Mouse (Mus musculus) heart, embryonic 12.5 days (tissue): ENCODE data around the gene Cyp4f40. TPM values are rescaled to one million over a fixed set of nuclear protein-coding genes. Genes with fewer than 3 reads are reported as not detected.
"Not testable (repeated sequence)": the region's sequence is repeated elsewhere in the genome, so short reads cannot be mapped to it uniquely, and the experiment has no call there.

Source experiments
- ATAC-seq: fragments of 200-750 bp; cut with Nextera tagmentation; 2 replicates; pipeline ENCODE4 v1.8.0; 2017; ENCODE audit warnings: moderate TSS enrichment, moderate library complexity; ENCODE audit not compliant: insufficient number of reproducible peaks, low FRiP score
- H3K27ac ChIP-seq: fragments of 300-500 bp; sonication (generic); 2 replicates; pipeline ENCODE4 v1.5.1; 2016; ENCODE audit warnings: mild to moderate bottlenecking, moderate library complexity; ENCODE audit not compliant: poor library complexity, severe bottlenecking
- H3K27me3 ChIP-seq: fragments of 300-500 bp; sonication (generic); replicated peaks from 2 replicates; pipeline ENCODE4 v1.6.1; 2016; ENCODE audit warnings: mild to moderate bottlenecking, moderate library complexity
- H3K36me3 ChIP-seq: fragments of 300-500 bp; sonication (generic); 2 replicates; pipeline ENCODE4 v1.6.1; 2016; ENCODE audit warnings: mild to moderate bottlenecking, moderate library complexity
- H3K4me1 ChIP-seq: fragments of 300-500 bp; sonication (generic); replicated peaks from 2 replicates; pipeline ENCODE4 v1.6.1; 2016; ENCODE audit warnings: mild to moderate bottlenecking
- H3K4me2 ChIP-seq: fragments of 300-500 bp; sonication (generic); 2 replicates; pipeline ENCODE4 v1.6.1; 2016; ENCODE audit warnings: mild to moderate bottlenecking, moderate library complexity
- H3K4me3 ChIP-seq: fragments of 300-500 bp; sonication (generic); 2 replicates; pipeline ENCODE4 v1.5.1; 2016; ENCODE audit warnings: mild to moderate bottlenecking
- H3K9ac ChIP-seq: fragments of 300-500 bp; sonication (generic); 2 replicates; pipeline ENCODE4 v1.6.1; 2016; ENCODE audit warnings: mild to moderate bottlenecking, moderate library complexity
- H3K9me3 ChIP-seq: fragments of 300-500 bp; sonication (generic); replicated peaks from 2 replicates; pipeline ENCODE4 v1.6.1; 2016; ENCODE audit warnings: mild to moderate bottlenecking, moderate library complexity
- WGBS: fragments of 180-500 bp; shearing (Covaris S2); methylation state at CpG from one replicate; pipeline ENCODE4 v1.1.7; 2016; 5-methylcytosine and 5-hydroxymethylcytosine counted together
- polyA plus RNA-seq: library from polyadenylated mRNA; unstranded; fragments of >200 nt; fragmentation: Nextera tagmentation; extraction: Ambion mirVana; gene quantifications from 2 replicates; pipeline ENCODE4 v1.2.1, GENCODE M21; 2016

Cyp4f40 gene
- polyA plus RNA-seq, 1 experiment from 2014 or later, result not detected

DNA sequence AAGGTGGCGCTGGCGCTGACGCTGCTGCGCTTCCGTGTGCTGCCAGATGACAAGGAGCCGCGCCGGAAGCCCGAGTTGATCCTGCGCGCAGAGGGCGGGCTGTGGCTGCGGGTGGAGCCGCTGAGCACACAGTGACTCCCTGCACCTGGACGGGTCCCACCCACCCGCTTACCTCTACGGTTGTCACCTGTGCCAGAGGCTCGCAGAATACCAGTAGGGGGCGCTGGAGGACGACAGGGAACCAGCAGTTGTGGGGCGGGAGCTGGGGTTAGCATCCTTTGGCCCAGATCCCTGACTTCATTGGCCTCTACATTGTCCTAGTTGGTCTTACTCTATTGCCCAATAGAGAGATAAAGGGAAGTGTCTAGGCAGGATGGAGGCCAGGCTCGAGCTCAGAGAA is 44.1 kb downstream of the Cyp4f40 start:
- Histone ChIP-seq H3K27me3 (no peaks in the 10 kb centered on the region), H3K9me3 (peaks cover 13% of the 10 kb centered on the region; the same call in 1 of the 2 replicates), H3K4me3 (0 out of 2 replicates have a peak overlapping the region, but pooled peaks have one; percentile 0), H3K27ac (no peak overlapping the region), H3K4me1 (no peaks in the 10 kb centered on the region), H3K36me3 (no peaks in the 10 kb centered on the region), H3K9ac (no peak overlapping the region), H3K4me2 (peak overlapping the region; percentile 17)
- 37% methylated on average over 22 of the region's 22 CpGs for whole genome bisulfite sequencing
- no peak for ATAC-seq

DNA sequence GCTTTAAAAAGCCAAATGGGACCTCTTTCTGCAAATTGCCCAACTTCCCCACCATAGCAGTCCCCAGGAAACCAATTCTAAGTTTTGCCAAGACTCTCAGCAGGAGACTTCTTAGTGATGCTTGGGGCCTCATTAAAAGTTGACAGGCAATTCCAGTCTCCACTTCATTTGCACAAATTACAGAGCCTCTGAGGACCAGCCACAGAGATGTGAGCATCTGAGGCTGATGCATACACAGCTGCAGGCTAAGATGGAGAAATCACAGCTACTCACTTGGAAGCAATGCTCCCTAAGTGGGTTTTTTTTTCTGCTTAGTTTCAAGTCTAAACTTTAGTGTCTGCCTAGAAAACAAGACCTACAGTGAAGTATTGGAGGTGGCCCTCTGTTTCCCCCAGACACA is 51.8 kb downstream of the Cyp4f40 start:
- H3K4me3 ChIP-seq, H3K36me3 ChIP-seq, H3K4me1 ChIP-seq, H3K4me2 ChIP-seq, H3K27me3 ChIP-seq, ATAC-seq, H3K9ac ChIP-seq, H3K27ac ChIP-seq: not testable (repeated sequence)
- peaks cover 10% of the 10 kb centered on the region; the same call in 1 of the 2 replicates for H3K9me3 ChIP-seq

DNA sequence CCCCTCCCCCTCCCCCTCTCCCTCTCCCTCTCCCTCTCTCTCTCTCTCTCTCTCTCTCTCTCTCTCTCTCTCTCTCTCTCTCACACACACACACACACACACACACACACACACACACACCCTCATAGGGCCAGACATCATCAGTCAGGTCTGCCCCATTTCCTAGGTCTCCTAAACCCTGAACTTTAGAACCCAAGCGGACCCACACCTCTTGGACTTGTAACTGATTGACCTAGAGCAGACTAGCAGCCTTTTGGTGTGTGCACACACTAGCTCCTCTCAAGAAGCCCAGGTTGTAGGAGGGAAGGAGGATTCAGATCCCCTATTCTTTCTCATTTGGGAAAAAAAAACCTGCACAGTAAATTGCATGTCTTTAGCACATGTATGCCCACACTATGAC is 63.5 kb downstream of the Cyp4f40 start:
- not testable (repeated sequence) for H3K27ac ChIP-seq, ATAC-seq, H3K9me3 ChIP-seq, H3K4me1 ChIP-seq, H3K9ac ChIP-seq, H3K36me3 ChIP-seq, H3K27me3 ChIP-seq, H3K4me2 ChIP-seq, H3K4me3 ChIP-seq
- 79% methylated on average over 1 of the region's 1 CpGs for WGBS

DNA sequence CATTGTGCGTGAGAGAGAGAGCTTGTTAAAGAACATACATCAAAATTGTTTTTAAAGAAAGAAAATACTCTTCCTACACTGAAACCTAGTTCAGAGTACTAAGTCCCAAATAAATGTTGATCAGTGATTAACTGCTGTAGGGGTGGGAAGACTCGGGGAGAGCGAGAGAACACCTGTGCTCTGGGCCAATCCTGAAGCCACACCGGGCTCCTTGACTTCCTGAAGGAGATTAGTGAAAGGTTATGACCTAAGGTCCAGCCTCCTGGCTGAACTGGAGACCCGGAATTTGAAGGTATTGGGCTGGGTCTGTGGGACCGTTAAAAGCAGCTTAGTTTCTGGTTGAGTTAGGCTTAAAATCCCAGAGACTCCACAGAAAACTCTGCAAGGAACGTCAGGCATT is 64.1 kb downstream of the Cyp4f40 start:
- Histone ChIP-seq H3K27ac (no peak overlapping the region), H3K4me3 (no peak overlapping the region), H3K4me1 (no peaks in the 10 kb centered on the region), H3K27me3 (no peaks in the 10 kb centered on the region), H3K9me3 (peaks cover 8% of the 10 kb centered on the region; the same call in 1 of the 2 replicates), H3K36me3 (no peaks in the 10 kb centered on the region), H3K4me2 (no peak overlapping the region), H3K9ac (no peak overlapping the region)
- ATAC-seq, result no peak
- WGBS, result 73% methylated on average over 7 of the region's 7 CpGs

DNA sequence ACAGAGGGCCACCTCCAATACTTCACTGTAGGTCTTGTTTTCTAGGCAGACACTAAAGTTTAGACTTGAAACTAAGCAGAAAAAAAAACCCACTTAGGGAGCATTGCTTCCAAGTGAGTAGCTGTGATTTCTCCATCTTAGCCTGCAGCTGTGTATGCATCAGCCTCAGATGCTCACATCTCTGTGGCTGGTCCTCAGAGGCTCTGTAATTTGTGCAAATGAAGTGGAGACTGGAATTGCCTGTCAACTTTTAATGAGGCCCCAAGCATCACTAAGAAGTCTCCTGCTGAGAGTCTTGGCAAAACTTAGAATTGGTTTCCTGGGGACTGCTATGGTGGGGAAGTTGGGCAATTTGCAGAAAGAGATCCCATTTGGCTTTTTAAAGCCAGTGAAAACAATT is 67.7 kb downstream of the Cyp4f40 start:
- H3K27ac ChIP-seq, H3K4me2 ChIP-seq, H3K27me3 ChIP-seq, H3K4me1 ChIP-seq, H3K4me3 ChIP-seq, H3K36me3 ChIP-seq, H3K9ac ChIP-seq, H3K9me3 ChIP-seq, ATAC-seq: not testable (repeated sequence)

Other genes starting within 250 kb of the Cyp4f40 start
- not detected in 2 replicates for gene Pglyrp2, start 234.7 kb upstream of the Cyp4f40 start, polyA plus RNA-seq
- gene Cyp4f39, start 206.2 kb upstream of the Cyp4f40 start, polyA plus RNA-seq, result 0.26 and 0.42 TPM in 2 replicates
- gene Cyp4f17, start 152.8 kb upstream of the Cyp4f40 start, polyA plus RNA-seq, result 6.1 and 7.1 TPM in 2 replicates
- 18.3 and 19.2 TPM in 2 replicates for gene Cyp4f16, start 122.3 kb upstream of the Cyp4f40 start, polyA plus RNA-seq
- gene Cyp4f37, start 37.6 kb upstream of the Cyp4f40 start, polyA plus RNA-seq, result not detected in 2 replicates
- 0.23 and 0.38 TPM in 2 replicates for gene Cyp4f15, start 26.7 kb downstream of the Cyp4f40 start, polyA plus RNA-seq
- gene Zfp871, start 129.4 kb downstream of the Cyp4f40 start, polyA plus RNA-seq, result 27.6 and 28.5 TPM in 2 replicates
- 0.96 and 1.7 TPM in 2 replicates for gene Zfp811, start 151.0 kb downstream of the Cyp4f40 start, polyA plus RNA-seq
- gene Zfp799, start 171.4 kb downstream of the Cyp4f40 start, polyA plus RNA-seq, result 8.7 and 8.8 TPM in 2 replicates
- gene Zfp870, start 232.7 kb downstream of the Cyp4f40 start, polyA plus RNA-seq, result 5.3 and 6.2 TPM in 2 replicates